Mouse (Mus musculus) limb, embryonic 14.5 days (tissue): Measurements from ENCODE around the gene Gm49661. TPM values are rescaled to one million over a fixed set of nuclear protein-coding genes. Genes with fewer than 3 reads are reported as not detected.
A peak's percentile ranks its signal among the peaks of the same experiment; 100 is the strongest.

ENCODE experiments used
- ATAC-seq: fragments of 200-750 bp; cut with Nextera tagmentation; 2 replicates; pipeline ENCODE4 v1.8.0; 2017; ENCODE audit warnings: low read depth, moderate number of reproducible peaks, moderate TSS enrichment; ENCODE audit not compliant: low FRiP score
- DNase-seq: peaks from one replicate; pipeline ENCODE4 v3.0.0-alpha.2; 2015; ENCODE audit warnings: low spot score
- H3K27ac ChIP-seq: fragments of 300-500 bp; sonication (generic); replicated peaks from 2 replicates; pipeline ENCODE4 v1.5.1; 2014; ENCODE audit warnings: low read depth, mild to moderate bottlenecking, low read length, moderate library complexity, mixed read lengths
- H3K27me3 ChIP-seq: fragments of 300-500 bp; sonication (generic); 2 replicates; pipeline ENCODE4 v1.6.1; 2014; ENCODE audit warnings: low read length, mixed read lengths; ENCODE audit not compliant: control insufficient read depth, insufficient read depth
- H3K36me3 ChIP-seq: fragments of 300-500 bp; sonication (generic); 2 replicates; pipeline ENCODE4 v1.6.1; 2014; ENCODE audit warnings: mild to moderate bottlenecking, low read length, moderate library complexity, mixed read lengths; ENCODE audit not compliant: control insufficient read depth, insufficient read depth
- H3K4me1 ChIP-seq: fragments of 300-500 bp; sonication (generic); 2 replicates; pipeline ENCODE4 v1.6.1; 2014; ENCODE audit warnings: antibody characterized with exemption, low read length, mixed read lengths; ENCODE audit not compliant: control insufficient read depth, insufficient read depth
- H3K4me2 ChIP-seq: fragments of 300-500 bp; sonication (generic); replicated peaks from 2 replicates; pipeline ENCODE4 v1.6.1; 2014; ENCODE audit warnings: low read depth, mild to moderate bottlenecking, low read length, moderate library complexity; ENCODE audit not compliant: severe bottlenecking
- H3K4me3 ChIP-seq: fragments of 300-500 bp; sonication (generic); replicated peaks from 2 replicates; pipeline ENCODE4 v1.5.1; 2014; ENCODE audit warnings: low read length
- H3K9ac ChIP-seq: fragments of 300-500 bp; sonication (generic); 2 replicates; pipeline ENCODE4 v1.6.1; 2014; ENCODE audit warnings: mild to moderate bottlenecking, low read depth, low read length, moderate library complexity; ENCODE audit not compliant: severe bottlenecking
- H3K9me3 ChIP-seq: fragments of 300-500 bp; sonication (generic); 2 replicates; pipeline ENCODE4 v1.6.1; 2016; ENCODE audit warnings: low read length; ENCODE audit not compliant: control insufficient read depth
- POLR2A ChIP-seq: fragments of 200-500 bp; IDR thresholded peaks from 2 replicates; pipeline ENCODE4 v1.8.0; 2012; ENCODE audit warnings: inconsistent platforms, mild to moderate bottlenecking, moderate library complexity, borderline replicate concordance; ENCODE audit not compliant: insufficient read depth, insufficient read length; ENCODE audit errors: extremely low read depth
- WGBS: fragments of 180-500 bp; shearing (Covaris S2); extraction: QIAGEN DNeasy Blood & Tissue Kit; methylation state at CpG from one replicate; pipeline ENCODE4 v1.1.7; 2014; 5-methylcytosine and 5-hydroxymethylcytosine counted together
- polyA plus RNA-seq, 2 experiments: library from polyadenylated mRNA; depleted of rRNA in 1 of 2; stranded (reverse) in 1 of 2; unstranded in 1 of 2; fragments of >200 nt; fragmentation: Nextera tagmentation in 1 of 2; extraction: Ambion mirVana in 1 of 2; gene quantifications; 2 replicates each; pipeline versions ENCODE4 v1.2.1 to v1.2.3; 2012 to 2014

Gm49661 gene
- polyA plus RNA-seq, 2 experiments: not detected

GRCm38 (mm10) chr8:84943699-84944098 is 25.5 kb downstream of the Gm49661 start:
- no peak for TF ChIP-seq POLR2A
- no peak overlapping the region for H3K9ac ChIP-seq
- peaks cover 44% of the 10 kb centered on the region for H3K27me3 ChIP-seq
- H3K4me1 ChIP-seq: peaks cover 6% of the 10 kb centered on the region; the same call in 1 of the 2 replicates
- ATAC-seq: no peak
- H3K4me2 ChIP-seq: no peak overlapping the region
- H3K36me3 ChIP-seq: no peaks in the 10 kb centered on the region
- 22% methylated on average over 4 of the region's 4 CpGs for WGBS
- no peak overlapping the region for H3K27ac ChIP-seq
- no peak overlapping the region for H3K4me3 ChIP-seq
- no peak for DNase-seq
- no peaks in the 10 kb centered on the region for H3K9me3 ChIP-seq

- TF ChIP-seq POLR2A: no peak
- Histone ChIP-seq H3K9ac (no peak overlapping the region), H3K4me1 (peaks cover 6% of the 10 kb centered on the region), H3K9me3 (no peaks in the 10 kb centered on the region), H3K4me2 (peak overlapping the region; percentile 68; the same call in 1 of the 2 replicates), H3K36me3 (no peaks in the 10 kb centered on the region), H3K4me3 (peak overlapping the region; percentile 40), H3K27ac (no peak overlapping the region), H3K27me3 (peaks cover 49% of the 10 kb centered on the region)
- 64% methylated on average over 13 of the region's 13 CpGs for WGBS
- no peak for DNase-seq
- ATAC-seq: no peak
These were observed 31.4 kb downstream of the Gm49661 start for GRCm38 (mm10) chr8:84937620-84938485.

GRCm38 (mm10) chr8:84936962-84937546 is 32.2 kb downstream of the Gm49661 start, which contains the start of gene Mast1:
TSS of gene Mast1 (minus strand) at chr8:84937359.
- Histone ChIP-seq H3K27ac (no peak within 1 kb of the TSS), H3K4me3 (peak within 1 kb of the TSS; percentile 40), H3K9ac (0 out of 2 replicates have a peak within 1 kb of the TSS, but pooled peaks have one; percentile 16), H3K9me3 (no peaks in the 10 kb centered on the region), H3K27me3 (peaks cover 54% of the 10 kb centered on the region), H3K4me2 (peak within 1 kb of the TSS; percentile 68), H3K36me3 (no peaks in the 10 kb centered on the region), H3K4me1 (peaks cover 6% of the 10 kb centered on the region)
- no peak for TF ChIP-seq POLR2A
- ATAC-seq (peak; percentile 34; the same call in 1 of the 2 replicates), DNase-seq (peak; percentile 34)
- 1% methylated on average over 41 of the region's 50 CpGs for WGBS

- DNase-seq (no peak), ATAC-seq (no peak)
- Histone ChIP-seq H3K4me2 (peak overlapping the region; percentile 68), H3K4me3 (peak overlapping the region; percentile 40), H3K9ac (no peak overlapping the region), H3K4me1 (peaks cover 6% of the 10 kb centered on the region), H3K27me3 (peaks cover 54% of the 10 kb centered on the region), H3K36me3 (no peaks in the 10 kb centered on the region), H3K27ac (no peak overlapping the region), H3K9me3 (no peaks in the 10 kb centered on the region)
- TF ChIP-seq POLR2A: no peak
- WGBS: 30% methylated on average over 20 of the region's 23 CpGs
These were observed 32.9 kb downstream of the Gm49661 start for GRCm38 (mm10) chr8:84936041-84936961.

GRCm38 (mm10) chr8:84935489-84935888 is 33.7 kb downstream of the Gm49661 start:
- no peaks in the 10 kb centered on the region for H3K9me3 ChIP-seq
- peaks cover 6% of the 10 kb centered on the region for H3K4me1 ChIP-seq
- H3K4me3 ChIP-seq: no peak overlapping the region
- no peak for TF ChIP-seq POLR2A
- no peaks in the 10 kb centered on the region for H3K36me3 ChIP-seq
- no peak overlapping the region for H3K27ac ChIP-seq
- DNase-seq (no peak), ATAC-seq (no peak)
- H3K9ac ChIP-seq: no peak overlapping the region
- peaks cover 54% of the 10 kb centered on the region for H3K27me3 ChIP-seq
- WGBS: 6% methylated on average over 14 of the region's 14 CpGs
- no peak overlapping the region for H3K4me2 ChIP-seq
